Mouse (Mus musculus): ENCODE data around the gene Cd200r4. TPM values are rescaled to one million over a fixed set of nuclear protein-coding genes. Genes with fewer than 3 reads are reported as not detected.

The Cd200r4 gene
- total RNA-seq, 2 experiments from 2014 or later = not detected

- DNase-seq = no peak
Observed at GRCm38 (mm10) chr16:44876625-44877024, 65.1 kb downstream of the Cd200r4 start.

- DNase-seq = no peak
Observed at GRCm38 (mm10) chr16:44877595-44877994, 66.1 kb downstream of the Cd200r4 start.

Other genes starting within 250 kb of the Cd200r4 start
- 10 to 100 TPM; 11.0 to 12.6 TPM for gene Nepro, start 87.4 kb upstream of the Cd200r4 start, total RNA-seq (2021)
- gene Gtpbp8, start 65.4 kb upstream of the Cd200r4 start, total RNA-seq (2021) = 10 to 100 TPM; 18.2 to 19.1 TPM
- under 1 TPM; 0.36 to 0.50 TPM for gene Cd200r1, start 46.0 kb upstream of the Cd200r4 start, total RNA-seq (2021)
- gene Cd200r2, start 55.4 kb downstream of the Cd200r4 start, total RNA-seq (2021) = not detected
- gene Cd200r3, start 131.9 kb downstream of the Cd200r4 start, total RNA-seq (2021) = not detected